ENCODE assay signal across 12 mouse cellular contexts in the genomic region with DNA sequence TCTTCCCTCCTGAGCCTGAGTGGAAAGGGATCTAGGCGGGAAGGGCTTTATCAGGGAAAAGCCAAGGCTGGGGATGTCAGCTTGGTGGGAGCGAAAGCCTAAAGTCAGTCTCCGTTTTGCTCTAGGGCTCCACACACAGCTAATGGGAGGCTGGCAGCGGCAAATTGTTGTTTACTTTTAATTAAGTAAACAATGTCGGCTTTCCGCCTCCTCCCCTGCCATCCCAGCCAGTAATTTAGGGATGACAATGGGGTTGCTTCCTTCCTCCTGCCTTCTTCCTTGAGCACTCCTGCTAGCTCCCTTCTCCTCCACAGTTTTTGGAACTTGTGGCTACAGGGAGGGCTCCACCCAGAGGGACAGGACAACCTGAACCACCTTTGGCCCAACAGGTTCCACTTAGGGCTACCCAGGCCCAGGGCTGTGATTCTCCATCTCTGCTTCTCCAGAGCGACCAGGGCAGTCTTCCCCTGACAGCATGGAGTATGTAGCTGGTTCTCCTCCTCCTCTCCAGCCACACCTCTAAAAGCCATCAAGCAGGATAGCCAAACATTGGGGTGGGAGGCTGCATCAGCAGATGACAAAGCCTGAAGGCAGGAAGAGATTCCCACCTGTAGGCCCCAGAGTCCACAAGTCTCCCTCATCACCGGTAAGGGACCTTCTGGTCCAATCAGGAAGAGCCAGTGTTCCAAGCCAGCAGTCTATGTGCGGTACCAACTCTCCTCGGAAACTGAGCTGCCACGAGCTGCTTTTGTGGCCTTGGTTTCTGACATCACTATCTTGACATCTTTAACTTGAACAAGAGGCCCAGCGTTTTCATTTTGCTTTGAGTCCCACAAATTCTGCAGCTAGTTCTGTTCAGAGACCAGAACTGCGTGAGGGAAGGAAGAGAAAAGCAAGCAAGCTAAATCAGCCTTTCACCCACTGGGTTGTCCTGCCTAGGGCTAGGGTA. TPM values are rescaled to one million over a fixed set of nuclear protein-coding genes. Genes with fewer than 3 reads are reported as not detected.
A peak's percentile ranks its signal among the peaks of the same experiment; 100 is the strongest.
DNase-seq lines count a peak whose midpoint lies in the region; ATAC-seq and TF ChIP-seq lines count a peak whose summit lies in the region.
"Had no signal": no experiment of that assay in that cellular context is flagged by ENCODE, and none has a peak within 500 bp of the region (broad histone marks: within the 10 kb centered on the region; RNA-seq: fewer than 3 reads in every experiment).

No protein-coding gene starts in this region.

- 60% methylated on average over 13 of the region's 13 CpGs for WGBS in heart, embryonic 15.5 days
- 28% methylated on average over 13 of the region's 13 CpGs for WGBS in neural tube, embryonic 12.5 days
- 26% methylated on average over 13 of the region's 13 CpGs for WGBS in limb, embryonic 11.5 days
- WGBS in thymus, adult 2 months = 86% methylated on average over 13 of the region's 13 CpGs

- no peak for DNase-seq in heart, postnatal 25 days (ENCODE audit: low spot score)
- no peak for DNase-seq in neural tube, embryonic 10.5 days (ENCODE audit: extremely low spot score, low spot score)
- no peak for DNase-seq in limb, embryonic 11.5 days (ENCODE audit: low spot score)
- DNase-seq in thymus, adult 2 months = no peak
- DNase-seq in thymus, postnatal 25 days = no peak
- DNase-seq in gastrocnemius, postnatal 14 days = no peak
- DNase-seq: kidney, postnatal 36 days; liver; thymus, adult 18-20 months had no signal

- H3K27me3 ChIP-seq in heart, embryonic 15.5 days = no peaks in the 10 kb centered on the region
- H3K27me3 ChIP-seq in neural tube, embryonic 12.5 days (replicated peaks) = peaks cover 94% of the 10 kb centered on the region
- H3K27me3 ChIP-seq in limb, embryonic 11.5 days (ENCODE audit: control insufficient read depth, insufficient read depth, low read length) = peaks cover 20% of the 10 kb centered on the region
- H3K27me3 ChIP-seq in thymus, adult 2 months (ENCODE audit: control insufficient read depth, insufficient read depth, low read length) = no peaks in the 10 kb centered on the region

- no peak overlapping the region for H3K4me3 ChIP-seq in heart, embryonic 15.5 days
- H3K4me3 ChIP-seq in neural tube, embryonic 12.5 days = no peak overlapping the region
- H3K4me3 ChIP-seq in limb, embryonic 11.5 days (ENCODE audit: low read depth, low read length) = no peak overlapping the region
- H3K4me3 ChIP-seq in thymus, adult 2 months (ENCODE audit: control insufficient read depth, insufficient read depth, low read length) = no peak overlapping the region
- H3K4me3 ChIP-seq: midbrain, embryonic 15.5 days had no signal

- no peak overlapping the region for H3K4me2 ChIP-seq in heart, embryonic 15.5 days
- H3K4me2 ChIP-seq in neural tube, embryonic 12.5 days (replicated peaks) = peak overlapping the region; percentile 15; the same call in 1 of the 2 replicates
- no peak overlapping the region for H3K4me2 ChIP-seq in limb, embryonic 11.5 days (ENCODE audit: low read depth, severe bottlenecking)

- TF ChIP-seq POLR2A in thymus, adult 2 months (IDR thresholded peaks at IDR 0.05; ENCODE audit: control insufficient read depth, extremely low read depth, insufficient read depth, low read length, poor library complexity) = no peak

- peak overlapping the region; percentile 82 for H3K27ac ChIP-seq in heart, embryonic 15.5 days
- no peak overlapping the region for H3K27ac ChIP-seq in neural tube, embryonic 12.5 days
- H3K27ac ChIP-seq in limb, embryonic 11.5 days (replicated peaks; ENCODE audit: low read depth, low read length) = peak overlapping the region; percentile 100
- no peak overlapping the region for H3K27ac ChIP-seq in thymus, adult 2 months (ENCODE audit: control insufficient read depth, insufficient read depth, low read length)

- no peak for TF ChIP-seq CTCF in thymus, adult 2 months (IDR thresholded peaks at IDR 0.05; ENCODE audit: borderline replicate concordance, control insufficient read depth, extremely low read depth, insufficient read depth, low read length, poor library complexity)

- peaks cover 92% of the 10 kb centered on the region for H3K4me1 ChIP-seq in heart, embryonic 15.5 days (replicated peaks)
- H3K4me1 ChIP-seq in neural tube, embryonic 12.5 days = peaks cover 85% of the 10 kb centered on the region
- peaks cover 97% of the 10 kb centered on the region for H3K4me1 ChIP-seq in limb, embryonic 11.5 days (ENCODE audit: control insufficient read depth, insufficient read depth, low read length)
- peaks cover 18% of the 10 kb centered on the region for H3K4me1 ChIP-seq in thymus, adult 2 months (replicated peaks; ENCODE audit: control insufficient read depth, insufficient read depth, low read length)

- H3K9me3 ChIP-seq in heart, embryonic 15.5 days (replicated peaks) = no peaks in the 10 kb centered on the region
- H3K9me3 ChIP-seq in neural tube, embryonic 12.5 days = no peaks in the 10 kb centered on the region
- H3K9me3 ChIP-seq in limb, embryonic 11.5 days (ENCODE audit: control insufficient read depth, low read length) = no peaks in the 10 kb centered on the region
- H3K9me3 ChIP-seq: midbrain, embryonic 15.5 days had no signal

- no peaks in the 10 kb centered on the region for H3K36me3 ChIP-seq in heart, embryonic 15.5 days
- H3K36me3 ChIP-seq in neural tube, embryonic 12.5 days = no peaks in the 10 kb centered on the region; the same call in 1 of the 2 replicates
- no peaks in the 10 kb centered on the region for H3K36me3 ChIP-seq in limb, embryonic 11.5 days (ENCODE audit: control insufficient read depth, insufficient read depth, low read length)
- H3K36me3 ChIP-seq in thymus, adult 2 months (ENCODE audit: control insufficient read depth, insufficient read depth, low read length) = no peaks in the 10 kb centered on the region
- H3K36me3 ChIP-seq: midbrain, embryonic 15.5 days had no signal

- no peak overlapping the region for H3K9ac ChIP-seq in heart, embryonic 15.5 days
- H3K9ac ChIP-seq in neural tube, embryonic 12.5 days = no peak overlapping the region
- 0 out of 2 replicates have a peak overlapping the region, but pooled peaks have one; percentile 43 for H3K9ac ChIP-seq in limb, embryonic 11.5 days (ENCODE audit: low read length)
- H3K9ac ChIP-seq: midbrain, embryonic 15.5 days had no signal

- intact Hi-C loops in heart, postnatal 25 days (cut with DNase I) = no loop called here
- intact Hi-C loops in gastrocnemius, postnatal 14 days (cut with DNase I; ENCODE audit: low total_unique reads) = no loop called here

- no peak for ATAC-seq in heart, embryonic 15.5 days (replicated peaks; ENCODE audit: insufficient number of reproducible peaks, insufficient read depth, low FRiP score, low read depth)
- ATAC-seq in neural tube, embryonic 12.5 days (ENCODE audit: low FRiP score, low read depth) = no peak
- no peak for ATAC-seq in limb, embryonic 11.5 days (ENCODE audit: insufficient number of reproducible peaks, low FRiP score, low TSS enrichment, low read depth)
- ATAC-seq: midbrain, embryonic 15.5 days had no signal

RNA-seq across cellular contexts. Expression of a gene that starts 18.4 kb away (rescaled TPM):
- 4.5 TPM in 2 replicates for polyA plus RNA-seq in heart, embryonic 15.5 days (2015; fragmentation: Nextera tagmentation; extraction: Ambion mirVana)
- total RNA-seq in heart, postnatal 25 days (2021) = under 1 TPM in 1 of 2 experiments, not detected in 1; 0.39 TPM
- 2.5 and 2.6 TPM in 2 replicates for polyA plus RNA-seq in neural tube, embryonic 12.5 days (2016; fragmentation: Nextera tagmentation; extraction: Ambion mirVana)
- 7.7 and 8.6 TPM in 2 replicates for polyA plus RNA-seq in limb, embryonic 11.5 days (2014; fragmentation: Nextera tagmentation; extraction: Ambion mirVana)
- 1.8 and 2.6 TPM in 2 replicates for polyA plus RNA-seq in thymus, adult 2 months (2012; rRNA removed)
- total RNA-seq in gastrocnemius, postnatal 14 days (2021) = 1 to 10 TPM in 1 of 2 experiments, under 1 TPM in 1; 0.66 to 1.1 TPM

RNA-seq across cellular contexts. Expression of a gene that starts 39.9 kb away (rescaled TPM):
- polyA plus RNA-seq in heart, embryonic 15.5 days (2015; fragmentation: Nextera tagmentation; extraction: Ambion mirVana) = 9.2 and 13.2 TPM in 2 replicates
- 1 to 10 TPM; 4.2 to 4.5 TPM for total RNA-seq in heart, postnatal 25 days (2021)
- 4.4 and 4.5 TPM in 2 replicates for polyA plus RNA-seq in neural tube, embryonic 12.5 days (2016; fragmentation: Nextera tagmentation; extraction: Ambion mirVana)
- polyA plus RNA-seq in limb, embryonic 11.5 days (2014; fragmentation: Nextera tagmentation; extraction: Ambion mirVana) = 3.9 and 4.8 TPM in 2 replicates
- polyA plus RNA-seq in thymus, adult 2 months (2012; rRNA removed) = 7.1 and 7.5 TPM in 2 replicates
- 1 to 10 TPM; 2.7 to 2.9 TPM for total RNA-seq in gastrocnemius, postnatal 14 days (2021)

RNA-seq across cellular contexts. Expression of a gene that starts 53.5 kb away (rescaled TPM):
- 10.7 and 14.6 TPM in 2 replicates for polyA plus RNA-seq in heart, embryonic 15.5 days (2015; fragmentation: Nextera tagmentation; extraction: Ambion mirVana)
- total RNA-seq in heart, postnatal 25 days (2021) = 10 to 100 TPM; 32.0 to 32.6 TPM
- 17.2 and 19.2 TPM in 2 replicates for polyA plus RNA-seq in neural tube, embryonic 12.5 days (2016; fragmentation: Nextera tagmentation; extraction: Ambion mirVana)
- 26.4 and 26.7 TPM in 2 replicates for polyA plus RNA-seq in limb, embryonic 11.5 days (2014; fragmentation: Nextera tagmentation; extraction: Ambion mirVana)
- 155 and 182 TPM in 2 replicates for polyA plus RNA-seq in thymus, adult 2 months (2012; rRNA removed)
- 10 to 100 TPM; 25.7 to 33.6 TPM for total RNA-seq in gastrocnemius, postnatal 14 days (2021)

RNA-seq across cellular contexts. Expression of a gene that starts 55.1 kb away (rescaled TPM):
- 40.6 and 47.4 TPM in 2 replicates for polyA plus RNA-seq in heart, embryonic 15.5 days (2015; fragmentation: Nextera tagmentation; extraction: Ambion mirVana)
- 10 to 100 TPM; 32.6 to 37.6 TPM for total RNA-seq in heart, postnatal 25 days (2021)
- 58.5 and 59.1 TPM in 2 replicates for polyA plus RNA-seq in neural tube, embryonic 12.5 days (2016; fragmentation: Nextera tagmentation; extraction: Ambion mirVana)
- 65.7 and 65.9 TPM in 2 replicates for polyA plus RNA-seq in limb, embryonic 11.5 days (2014; fragmentation: Nextera tagmentation; extraction: Ambion mirVana)
- 169 and 181 TPM in 2 replicates for polyA plus RNA-seq in thymus, adult 2 months (2012; rRNA removed)
- 10 to 100 TPM; 26.0 to 36.2 TPM for total RNA-seq in gastrocnemius, postnatal 14 days (2021)

RNA-seq across cellular contexts. Expression of a gene that starts 59.0 kb away (rescaled TPM):
- 15.0 and 20.8 TPM in 2 replicates for polyA plus RNA-seq in heart, embryonic 15.5 days (2015; fragmentation: Nextera tagmentation; extraction: Ambion mirVana)
- 100 to 1,000 TPM; 287 to 311 TPM for total RNA-seq in heart, postnatal 25 days (2021)
- polyA plus RNA-seq in neural tube, embryonic 12.5 days (2016; fragmentation: Nextera tagmentation; extraction: Ambion mirVana) = 8.4 and 11.2 TPM in 2 replicates
- 4.6 TPM in 2 replicates for polyA plus RNA-seq in limb, embryonic 11.5 days (2014; fragmentation: Nextera tagmentation; extraction: Ambion mirVana)
- polyA plus RNA-seq in thymus, adult 2 months (2012; rRNA removed) = 17.7 and 18.2 TPM in 2 replicates
- total RNA-seq in gastrocnemius, postnatal 14 days (2021) = 100 to 1,000 TPM; 531 to 566 TPM

Comparison
In these comparisons a context has a peak if more than half of its experiments do, and no peak if none do; other contexts are left out.
1. H3K27ac ChIP-seq: peak in heart, embryonic 15.5 days (single experiment) and limb, embryonic 11.5 days (single experiment); none in neural tube, embryonic 12.5 days (single experiment) and thymus, adult 2 months (single experiment).